Mouse (Mus musculus): ENCODE measurements around the gene Cnnm1. TPM values are rescaled to one million over a fixed set of nuclear protein-coding genes. Genes with fewer than 3 reads are reported as not detected.

Gene Cnnm1
- polyA plus RNA-seq, 1 experiment from 2014 or later, result 1.7 TPM

- no peaks in the 10 kb centered on the region for H3K9me3 ChIP-seq
- no peak overlapping the region for H3K4me3 ChIP-seq
- ATAC-seq (ENCODE audit: insufficient number of reproducible peaks, low FRiP score, low TSS enrichment, low read depth), result no peak
- H3K9ac ChIP-seq, result no peak overlapping the region
- 84% methylated on average over 6 of the region's 6 CpGs for whole genome bisulfite sequencing
- peaks cover 14% of the 10 kb centered on the region; the same call in 1 of the 2 replicates for H3K36me3 ChIP-seq
- H3K27me3 ChIP-seq, result no peaks in the 10 kb centered on the region
- H3K4me2 ChIP-seq, result no peak overlapping the region
- H3K4me1 ChIP-seq, result no peaks in the 10 kb centered on the region
- no peak overlapping the region for H3K27ac ChIP-seq
These were observed 77.1 kb downstream of the Cnnm1 start for GRCm38 (mm10) chr19:43517320-43517719.

- no peak overlapping the region for H3K27ac ChIP-seq
- 87% methylated on average over 7 of the region's 7 CpGs for WGBS
- peaks cover 14% of the 10 kb centered on the region; the same call in 1 of the 2 replicates for H3K36me3 ChIP-seq
- H3K9ac ChIP-seq, result no peak overlapping the region
- H3K9me3 ChIP-seq, result no peaks in the 10 kb centered on the region
- no peaks in the 10 kb centered on the region for H3K27me3 ChIP-seq
- no peak overlapping the region for H3K4me2 ChIP-seq
- H3K4me1 ChIP-seq, result no peaks in the 10 kb centered on the region
- ATAC-seq (ENCODE audit: insufficient number of reproducible peaks, low FRiP score, low TSS enrichment, low read depth), result no peak
- no peak overlapping the region for H3K4me3 ChIP-seq
These were observed 77.6 kb downstream of the Cnnm1 start for GRCm38 (mm10) chr19:43517808-43518207.

- H3K36me3 ChIP-seq, result peaks cover 14% of the 10 kb centered on the region; the same call in 1 of the 2 replicates
- peaks cover under 1% of the 10 kb centered on the region; the same call in 1 of the 2 replicates for H3K4me1 ChIP-seq
- no peak overlapping the region for H3K4me2 ChIP-seq
- no peaks in the 10 kb centered on the region for H3K9me3 ChIP-seq
- H3K4me3 ChIP-seq, result no peak overlapping the region
- no peak overlapping the region for H3K9ac ChIP-seq
- no peak overlapping the region for H3K27ac ChIP-seq
- no peaks in the 10 kb centered on the region for H3K27me3 ChIP-seq
- no peak for ATAC-seq (ENCODE audit: insufficient number of reproducible peaks, low FRiP score, low TSS enrichment, low read depth)
- WGBS, result 81% methylated on average over 7 of the region's 7 CpGs
These were observed 78.0 kb downstream of the Cnnm1 start for GRCm38 (mm10) chr19:43518261-43518660.

- Histone ChIP-seq H3K9ac (no peak overlapping the region), H3K4me3 (no peak overlapping the region), H3K27ac (no peak overlapping the region), H3K27me3 (no peaks in the 10 kb centered on the region), H3K36me3 (peaks cover 10% of the 10 kb centered on the region; the same call in 1 of the 2 replicates), H3K9me3 (no peaks in the 10 kb centered on the region), H3K4me2 (no peak overlapping the region), H3K4me1 (peaks cover 6% of the 10 kb centered on the region)
- 87% methylated on average over 10 of the region's 10 CpGs for WGBS
- no peak for ATAC-seq (ENCODE audit: insufficient number of reproducible peaks, low FRiP score, low TSS enrichment, low read depth)
These were observed 79.0 kb downstream of the Cnnm1 start for GRCm38 (mm10) chr19:43519226-43519625.

- Histone ChIP-seq H3K36me3 (no peaks in the 10 kb centered on the region), H3K27ac (no peak overlapping the region), H3K27me3 (no peaks in the 10 kb centered on the region), H3K4me2 (no peak overlapping the region), H3K9me3 (no peaks in the 10 kb centered on the region), H3K4me1 (peaks cover 14% of the 10 kb centered on the region), H3K4me3 (no peak overlapping the region), H3K9ac (no peak overlapping the region)
- ATAC-seq (ENCODE audit: insufficient number of reproducible peaks, low FRiP score, low TSS enrichment, low read depth), result no peak
- WGBS, result 75% methylated on average over 9 of the region's 10 CpGs
These were observed 80.2 kb downstream of the Cnnm1 start for GRCm38 (mm10) chr19:43520402-43520801.

GRCm38 (mm10) chr19:43521362-43521761 is 81.1 kb downstream of the Cnnm1 start:
- H3K27me3 ChIP-seq, result no peaks in the 10 kb centered on the region
- H3K36me3 ChIP-seq, result no peaks in the 10 kb centered on the region
- peaks cover 14% of the 10 kb centered on the region for H3K4me1 ChIP-seq
- no peak overlapping the region for H3K27ac ChIP-seq
- H3K4me2 ChIP-seq, result no peak overlapping the region
- H3K9me3 ChIP-seq, result no peaks in the 10 kb centered on the region
- 60% methylated on average over 8 of the region's 8 CpGs for WGBS
- no peak overlapping the region for H3K9ac ChIP-seq
- H3K4me3 ChIP-seq, result no peak overlapping the region
- no peak for ATAC-seq (ENCODE audit: insufficient number of reproducible peaks, low FRiP score, low TSS enrichment, low read depth)

GRCm38 (mm10) chr19:43521996-43522395 is 81.8 kb downstream of the Cnnm1 start:
- Histone ChIP-seq H3K9ac (no peak overlapping the region), H3K4me3 (no peak overlapping the region), H3K27me3 (no peaks in the 10 kb centered on the region), H3K27ac (no peak overlapping the region), H3K9me3 (no peaks in the 10 kb centered on the region), H3K36me3 (no peaks in the 10 kb centered on the region), H3K4me2 (no peak overlapping the region), H3K4me1 (peaks cover 14% of the 10 kb centered on the region)
- ATAC-seq (ENCODE audit: insufficient number of reproducible peaks, low FRiP score, low TSS enrichment, low read depth), result no peak
- WGBS, result 81% methylated on average over 9 of the region's 9 CpGs

- WGBS, result 5% methylated on average over 12 of the region's 12 CpGs
- Histone ChIP-seq H3K9ac (peak overlapping the region; percentile 38; the same call in 1 of the 2 replicates), H3K27ac (no peak overlapping the region), H3K27me3 (no peaks in the 10 kb centered on the region), H3K36me3 (no peaks in the 10 kb centered on the region), H3K4me3 (peak overlapping the region; percentile 76), H3K4me1 (peaks cover 14% of the 10 kb centered on the region), H3K9me3 (no peaks in the 10 kb centered on the region), H3K4me2 (peak overlapping the region; percentile 83)
- no peak for ATAC-seq (ENCODE audit: insufficient number of reproducible peaks, low FRiP score, low TSS enrichment, low read depth)
These were observed 83.3 kb downstream of the Cnnm1 start for GRCm38 (mm10) chr19:43523551-43523950.

- WGBS, result under 1% methylated on average over 58 of the region's 58 CpGs
- peak; percentile 99 for ATAC-seq (ENCODE audit: insufficient number of reproducible peaks, low FRiP score, low TSS enrichment, low read depth)
- H3K27ac ChIP-seq, result peak within 1 kb of the TSS; percentile 51; the same call in 1 of the 2 replicates
These were observed 84.2 kb downstream of the Cnnm1 start, which contains the start of gene Got1 for GRCm38 (mm10) chr19:43524187-43525103. Gene Got1 (minus strand): TSS chr19:43524605.

GRCm38 (mm10) chr19:43525104-43525482 is 84.9 kb downstream of the Cnnm1 start:
- WGBS, result 11% methylated on average over 10 of the region's 10 CpGs
- Histone ChIP-seq H3K27ac (peak overlapping the region; percentile 51; the same call in 1 of the 2 replicates), H3K36me3 (no peaks in the 10 kb centered on the region)

More at GRCm38 (mm10) chr19:43524187-43525103, 84.2 kb downstream of the Cnnm1 start, which contains the start of gene Got1:
- Histone ChIP-seq H3K4me1 (peaks cover 14% of the 10 kb centered on the region), H3K9ac (peak within 1 kb of the TSS; percentile 59), H3K9me3 (no peaks in the 10 kb centered on the region), H3K36me3 (no peaks in the 10 kb centered on the region), H3K27me3 (no peaks in the 10 kb centered on the region), H3K4me3 (peak within 1 kb of the TSS; percentile 76), H3K4me2 (peak within 1 kb of the TSS; percentile 83)

GRCm38 (mm10) chr19:43525566-43525965 is 85.3 kb downstream of the Cnnm1 start:
- Histone ChIP-seq H3K4me1 (peaks cover 14% of the 10 kb centered on the region), H3K4me2 (no peak overlapping the region), H3K4me3 (no peak overlapping the region), H3K9ac (no peak overlapping the region), H3K27me3 (no peaks in the 10 kb centered on the region), H3K9me3 (no peaks in the 10 kb centered on the region), H3K36me3 (no peaks in the 10 kb centered on the region), H3K27ac (no peak overlapping the region)
- ATAC-seq (ENCODE audit: insufficient number of reproducible peaks, low FRiP score, low TSS enrichment, low read depth), result no peak
- 86% methylated on average over 7 of the region's 7 CpGs for WGBS

More at GRCm38 (mm10) chr19:43525104-43525482, 84.9 kb downstream of the Cnnm1 start:
- peaks cover 14% of the 10 kb centered on the region for H3K4me1 ChIP-seq
- no peaks in the 10 kb centered on the region for H3K9me3 ChIP-seq
- ATAC-seq (ENCODE audit: insufficient number of reproducible peaks, low FRiP score, low TSS enrichment, low read depth), result no peak
- H3K27me3 ChIP-seq, result no peaks in the 10 kb centered on the region
- peak overlapping the region; percentile 83 for H3K4me2 ChIP-seq
- H3K4me3 ChIP-seq, result peak overlapping the region; percentile 76
- peak overlapping the region; percentile 59 for H3K9ac ChIP-seq

GRCm38 (mm10) chr19:43526025-43526424 is 85.8 kb downstream of the Cnnm1 start:
- ATAC-seq (ENCODE audit: insufficient number of reproducible peaks, low FRiP score, low TSS enrichment, low read depth), result no peak
- Histone ChIP-seq H3K4me1 (peaks cover 14% of the 10 kb centered on the region), H3K9me3 (no peaks in the 10 kb centered on the region), H3K9ac (no peak overlapping the region), H3K27me3 (no peaks in the 10 kb centered on the region), H3K4me2 (no peak overlapping the region), H3K4me3 (no peak overlapping the region), H3K27ac (no peak overlapping the region), H3K36me3 (no peaks in the 10 kb centered on the region)
- WGBS, result 86% methylated on average over 9 of the region's 9 CpGs
